Mouse (Mus musculus) skeletal muscle tissue, adult 2 months (tissue): ENCODE results near the gene Ssbp4.

Source experiments
- DNase-seq: peaks from one replicate; pipeline ENCODE4 v3.0.0-alpha.2; 2012; ENCODE audit warnings: low read depth, low spot score

The Ssbp4 gene

DNA sequence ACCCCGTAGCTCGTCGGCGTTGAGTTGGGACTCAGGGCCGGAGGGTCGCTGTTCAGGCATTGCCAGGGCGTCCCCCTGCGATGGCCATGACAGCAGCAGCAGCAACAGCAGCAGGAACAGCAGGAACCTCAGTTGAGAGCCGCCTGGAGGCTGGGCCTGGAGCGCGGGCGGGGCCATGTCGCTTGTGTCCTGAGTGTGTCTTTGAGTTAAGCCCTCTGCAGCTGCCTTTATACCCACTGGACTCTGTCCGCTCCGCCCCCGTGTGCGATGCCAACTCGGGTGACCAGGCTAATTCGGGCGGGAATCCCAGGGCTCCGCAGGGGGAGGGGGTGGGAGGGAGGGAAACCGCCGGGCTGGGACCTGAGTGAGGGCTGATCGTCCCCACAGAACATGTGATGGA lies 22.8 kb upstream of the Ssbp4 start:
- DNase-seq, result no peak

DNA sequence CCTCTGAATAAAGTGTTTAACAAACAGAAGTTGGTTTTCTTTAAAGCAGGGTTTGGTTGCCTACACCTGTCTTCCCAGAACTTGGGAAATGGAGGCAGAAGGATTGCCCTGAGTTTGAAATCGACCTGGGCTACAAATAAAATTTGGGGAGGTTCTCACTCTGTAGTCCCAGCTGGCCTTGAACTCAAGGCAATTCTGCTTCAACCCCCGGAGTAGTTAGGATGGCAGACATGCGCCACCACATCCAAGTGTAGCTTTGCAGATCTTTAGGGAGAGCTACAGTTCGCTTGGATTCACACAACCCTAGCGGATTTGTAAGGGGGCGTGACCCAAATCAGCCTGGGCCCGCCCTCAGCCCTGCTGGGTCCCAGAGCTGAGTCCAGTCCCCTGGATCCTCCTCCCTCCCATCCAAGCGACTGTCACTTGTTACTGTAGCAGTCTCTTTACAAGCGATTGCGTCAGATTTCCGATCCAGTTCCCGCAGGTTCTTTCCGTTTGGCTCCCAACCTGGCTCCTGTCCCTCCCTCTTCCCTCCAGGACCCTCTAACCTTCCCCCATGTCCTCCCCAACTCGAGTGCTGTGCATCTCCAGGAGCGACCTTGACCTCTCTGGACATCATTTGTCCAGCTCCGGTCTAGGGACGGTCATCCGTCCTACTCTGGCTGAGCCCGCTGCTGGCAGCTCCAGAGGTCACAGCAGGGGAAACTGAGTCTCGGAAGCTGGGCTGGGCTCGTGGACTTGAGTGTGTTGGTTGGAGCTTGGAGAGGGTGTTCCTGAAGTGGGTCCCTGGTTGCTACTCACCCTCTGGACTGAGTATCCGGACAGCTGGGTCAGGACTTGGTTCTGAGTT lies 22.1 kb upstream of the Ssbp4 start:
- no peak for DNase-seq

DNA sequence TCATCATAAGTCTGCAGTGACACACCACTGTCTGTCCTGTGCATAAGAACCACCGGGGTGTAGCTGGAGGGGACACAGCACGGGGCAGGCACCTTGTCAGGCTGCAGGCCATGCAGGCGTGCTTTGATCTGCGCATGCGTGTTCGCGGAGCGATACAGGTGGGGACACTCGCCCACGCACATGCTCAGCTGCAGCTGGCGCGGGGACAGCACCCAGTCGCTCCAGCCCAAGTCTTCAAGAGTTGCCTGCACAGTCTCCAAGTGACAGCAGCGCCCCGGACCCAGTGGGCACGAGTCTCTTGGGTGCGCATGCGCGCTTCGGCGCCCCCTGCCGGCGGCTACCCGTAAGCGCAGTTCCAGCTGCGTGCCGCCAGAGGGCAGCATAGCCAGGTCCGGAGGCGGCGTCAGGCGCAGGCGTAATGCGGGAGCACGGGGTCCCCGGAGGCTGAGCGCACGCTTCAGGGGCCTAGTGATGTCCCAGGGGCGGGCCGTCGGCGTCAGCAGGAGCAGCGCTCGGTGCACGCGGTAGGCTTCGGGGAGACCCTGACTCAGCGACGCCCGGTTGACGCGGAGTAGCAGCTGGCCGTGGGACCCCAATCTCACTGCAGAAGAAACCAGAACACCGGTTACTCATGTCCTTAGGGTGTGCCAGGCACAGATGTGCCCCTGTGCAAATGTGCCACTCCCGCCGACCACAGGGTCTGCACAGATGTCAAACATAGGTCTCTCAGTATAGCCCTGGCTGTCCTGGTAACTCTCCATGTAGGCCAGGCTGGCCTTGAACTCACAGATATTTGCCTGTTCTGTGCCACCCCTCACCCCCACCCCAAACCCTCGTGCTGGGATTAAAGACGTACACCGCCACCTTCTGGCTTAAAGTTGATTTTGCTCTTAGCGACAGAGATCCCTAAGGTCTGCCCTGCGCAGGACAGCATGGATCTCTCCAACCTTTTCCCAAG lies 21.2 kb upstream of the Ssbp4 start:
- DNase-seq, result peak; percentile 95

DNA sequence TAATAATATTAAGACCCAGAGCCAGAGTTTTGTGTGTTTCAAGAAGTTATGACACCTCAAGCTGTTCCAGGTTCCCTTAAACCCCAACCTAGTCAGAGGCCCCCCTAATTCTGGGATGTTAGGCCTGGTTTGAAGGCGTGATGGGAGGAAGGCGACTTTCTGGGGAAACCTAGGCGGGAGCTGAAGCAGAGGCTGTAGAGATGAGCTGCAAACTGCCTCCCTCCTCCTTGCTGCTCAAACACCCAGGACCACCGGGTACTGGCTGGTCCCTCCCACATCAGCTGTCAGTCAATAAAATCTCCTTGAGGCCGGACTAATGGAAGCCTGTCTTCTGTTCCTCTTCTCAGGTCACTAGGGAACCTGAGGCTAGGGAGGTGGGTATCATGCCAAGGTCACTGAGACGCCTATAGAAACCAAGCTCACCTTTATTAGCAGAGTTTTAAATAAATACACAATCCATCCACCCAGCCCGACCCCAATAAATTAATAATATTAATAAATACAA lies 20.4 kb upstream of the Ssbp4 start:
- no peak for DNase-seq

DNA sequence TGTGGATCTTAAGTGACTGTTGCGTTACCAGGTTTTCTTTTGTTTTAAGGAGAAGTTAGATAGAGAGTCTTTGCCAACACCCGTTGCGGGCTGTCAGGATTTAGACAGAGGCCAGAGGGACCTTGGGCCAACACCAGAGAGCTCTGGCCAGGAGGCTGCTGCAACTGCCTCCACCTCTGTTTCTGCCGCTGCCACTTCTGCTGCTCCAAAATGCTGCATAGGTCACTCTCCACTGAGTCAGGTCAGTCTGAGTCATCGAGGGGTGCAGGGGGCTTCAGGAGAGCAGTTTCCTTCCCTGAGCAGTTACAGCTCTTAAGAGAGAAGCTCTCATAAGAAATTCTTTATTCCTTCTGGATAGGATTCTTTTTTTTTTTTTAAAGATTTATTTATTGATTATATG lies 18.4 kb upstream of the Ssbp4 start:
- DNase-seq, result no peak

DNA sequence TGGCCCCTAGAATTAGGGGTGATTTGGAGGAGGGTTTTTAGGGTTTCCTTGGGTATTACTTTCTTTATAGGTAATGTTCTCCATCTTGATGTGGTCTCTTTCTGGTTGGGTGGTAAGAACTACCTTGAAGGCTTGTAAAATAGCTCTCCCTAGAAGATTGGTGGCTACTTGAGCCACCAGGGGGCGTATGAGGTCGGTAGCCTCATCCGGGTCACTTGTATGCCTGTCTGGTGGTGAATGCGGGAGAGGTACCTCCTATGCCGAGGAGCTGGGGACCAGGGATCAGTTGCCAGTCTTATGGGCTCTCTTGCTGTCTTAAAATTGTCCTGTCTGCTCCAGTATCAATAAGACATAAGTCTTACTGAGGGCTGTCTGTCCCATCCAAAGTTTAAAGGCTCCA lies 16.4 kb upstream of the Ssbp4 start:
- no peak for DNase-seq

DNA sequence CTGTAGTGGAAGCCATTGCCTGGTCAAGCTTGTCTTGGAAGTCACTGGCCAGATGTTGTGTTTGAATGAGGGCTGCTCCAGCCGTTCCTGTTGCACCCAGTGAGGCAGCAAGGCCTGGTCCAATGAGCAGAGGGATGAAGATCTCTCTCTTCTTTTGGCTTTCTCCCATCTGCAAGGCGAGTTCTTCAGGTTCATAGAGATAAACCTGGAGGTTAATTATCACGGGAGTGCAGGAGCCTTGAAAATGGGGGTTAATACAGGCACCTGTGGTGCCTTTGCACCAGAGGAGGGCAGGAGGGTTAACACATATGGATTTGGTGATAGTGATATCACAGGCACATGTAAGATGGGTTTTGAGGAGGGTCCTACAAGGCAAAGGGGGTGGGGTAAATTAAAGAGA lies 13.5 kb upstream of the Ssbp4 start:
- no peak for DNase-seq

DNA sequence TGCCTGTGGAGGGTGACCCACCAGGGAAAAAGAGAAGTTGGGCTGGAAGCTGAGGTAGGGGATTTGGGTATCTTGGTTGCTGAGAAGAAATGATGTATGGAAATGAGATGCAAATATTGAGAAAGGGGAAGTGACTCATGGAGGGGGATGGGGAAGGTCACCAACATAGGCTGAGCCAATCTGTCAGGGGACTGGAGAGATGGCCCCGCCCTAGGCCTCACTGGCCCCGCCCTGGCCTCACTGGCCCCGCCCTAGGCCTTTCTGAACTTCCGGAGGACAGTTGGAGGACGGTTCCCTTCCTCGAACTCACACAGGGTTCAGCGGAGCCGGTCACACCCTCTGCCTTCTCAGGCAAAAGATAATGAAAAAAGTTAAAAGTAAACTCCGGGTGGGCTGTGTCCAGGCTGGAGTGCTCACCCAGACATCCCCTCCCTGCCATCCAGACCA lies 10.2 kb upstream of the Ssbp4 start:
- DNase-seq, result no peak

DNA sequence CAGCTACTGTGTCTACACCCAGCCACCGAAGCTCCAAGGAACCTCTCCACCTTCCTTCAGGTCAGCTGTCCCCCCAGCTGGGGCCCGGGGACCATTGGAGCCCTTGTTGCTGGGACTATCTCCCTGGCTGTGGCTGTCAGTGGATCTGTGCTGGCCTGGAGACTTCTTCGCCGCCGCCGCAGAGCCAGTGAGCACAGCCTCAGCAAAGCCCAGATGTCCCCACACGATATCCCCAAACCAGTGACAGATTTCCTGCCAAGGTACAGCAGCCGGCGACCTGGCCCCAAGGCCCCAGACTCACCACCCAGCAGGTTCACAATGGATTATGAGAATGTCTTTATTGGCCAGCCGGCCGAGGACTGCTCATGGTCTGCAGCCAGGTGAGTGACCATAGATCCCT lies 9.3 kb upstream of the Ssbp4 start:
- no peak for DNase-seq

DNA sequence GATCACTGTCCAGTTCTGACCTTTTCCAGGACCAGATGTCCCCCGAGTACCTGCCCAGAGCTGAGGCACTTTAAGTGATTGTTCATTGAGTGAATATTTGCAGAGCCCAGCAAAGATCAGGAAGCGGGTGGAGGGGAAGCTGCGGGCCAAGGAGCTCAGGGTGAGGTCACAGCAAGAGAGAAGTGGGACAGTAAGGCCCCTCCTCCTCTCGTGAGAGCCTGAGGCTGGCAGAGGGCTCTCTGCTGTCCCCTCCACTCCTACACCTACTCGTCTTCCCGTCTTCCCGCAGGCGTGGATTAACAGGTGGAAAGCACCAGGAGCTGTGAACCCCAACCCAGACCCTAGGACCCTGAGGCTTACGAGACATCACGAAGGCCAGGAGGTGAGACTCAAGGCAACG lies 8.0 kb upstream of the Ssbp4 start:
- DNase-seq, result no peak

DNA sequence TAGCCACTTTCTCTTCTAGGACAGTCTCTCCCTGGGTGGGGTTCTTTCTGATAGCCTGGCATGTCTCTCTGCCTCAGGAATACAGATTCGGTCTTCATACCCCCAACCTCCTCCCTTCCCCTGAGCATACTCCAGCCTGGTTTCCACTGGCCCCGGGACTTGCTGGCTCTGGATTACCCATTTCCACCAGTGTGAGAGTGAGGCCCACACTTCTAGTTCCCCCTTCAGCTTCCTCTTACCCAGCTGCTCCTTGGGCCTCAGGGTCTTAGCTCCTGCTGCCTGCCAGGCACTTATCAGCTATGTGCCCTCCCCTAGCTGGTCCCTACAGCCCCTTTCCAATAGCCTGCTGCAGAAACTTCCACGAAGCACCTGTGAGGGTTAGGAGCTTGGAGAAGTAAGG lies 7.2 kb upstream of the Ssbp4 start, which contains the start of gene Lrrc25:
Lrrc25 (plus strand) TSS at position 262 of the 400 bp plus-strand sequence.
- DNase-seq, result no peak

DNA sequence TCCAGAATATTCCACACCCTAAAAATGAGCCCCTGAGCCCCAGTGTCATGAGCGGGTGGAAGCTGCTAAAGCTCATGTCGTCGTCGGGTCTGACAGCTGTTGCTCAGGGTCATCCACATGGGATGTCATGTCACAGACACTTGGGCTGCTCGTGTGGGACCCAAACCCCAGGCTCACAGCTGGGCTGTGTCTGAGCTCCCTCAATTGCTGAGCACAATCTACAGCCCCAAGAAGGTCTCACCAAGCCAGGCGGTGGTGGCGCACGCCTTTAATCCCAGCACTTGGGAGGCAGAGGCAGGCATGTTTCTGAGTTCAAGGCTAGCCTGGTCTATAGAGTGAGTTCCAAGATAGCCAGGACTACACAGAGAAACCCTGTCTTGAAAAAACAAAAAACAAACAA lies 6.6 kb upstream of the Ssbp4 start:
- DNase-seq, result no peak

DNA sequence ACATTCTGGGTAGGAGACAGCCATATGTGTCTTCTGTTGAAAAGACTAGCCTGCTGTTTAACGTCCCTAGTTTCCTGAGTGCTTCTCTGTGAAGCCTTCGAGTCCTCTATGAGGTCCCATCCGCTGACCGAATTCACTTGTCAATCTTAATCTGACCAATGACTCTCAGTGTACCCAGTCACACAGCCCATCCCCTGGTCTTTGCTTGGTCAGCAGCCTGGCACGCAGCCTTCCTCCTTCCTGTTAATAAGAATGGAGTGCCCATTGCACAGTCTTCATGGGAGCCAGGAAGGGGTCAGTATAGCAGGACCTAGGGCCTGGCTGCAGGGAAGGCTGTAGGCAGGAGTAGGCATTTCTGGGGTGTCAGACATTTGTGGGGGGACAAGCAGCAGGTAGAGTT lies 5.8 kb upstream of the Ssbp4 start:
- DNase-seq, result no peak

DNA sequence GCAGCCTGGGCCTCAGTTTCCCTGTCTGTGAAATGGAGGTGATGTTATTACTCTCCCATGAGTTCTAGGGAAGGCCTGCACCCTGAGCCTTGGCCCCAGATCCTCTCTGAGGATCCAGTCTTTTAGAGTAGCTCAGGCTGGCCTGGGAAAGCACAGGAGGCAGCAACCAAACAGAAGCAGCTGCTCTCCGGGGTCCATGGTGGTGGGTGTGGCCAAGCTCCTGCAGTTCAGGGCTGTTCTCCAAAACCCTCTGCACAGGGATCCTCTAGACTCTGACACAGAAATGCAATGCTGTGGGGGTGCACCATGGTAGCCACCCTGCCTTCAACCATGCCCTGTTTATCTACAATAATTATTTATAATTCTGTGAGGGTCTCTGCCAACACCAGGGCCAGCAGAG lies 5.1 kb upstream of the Ssbp4 start:
- DNase-seq, result no peak

DNA sequence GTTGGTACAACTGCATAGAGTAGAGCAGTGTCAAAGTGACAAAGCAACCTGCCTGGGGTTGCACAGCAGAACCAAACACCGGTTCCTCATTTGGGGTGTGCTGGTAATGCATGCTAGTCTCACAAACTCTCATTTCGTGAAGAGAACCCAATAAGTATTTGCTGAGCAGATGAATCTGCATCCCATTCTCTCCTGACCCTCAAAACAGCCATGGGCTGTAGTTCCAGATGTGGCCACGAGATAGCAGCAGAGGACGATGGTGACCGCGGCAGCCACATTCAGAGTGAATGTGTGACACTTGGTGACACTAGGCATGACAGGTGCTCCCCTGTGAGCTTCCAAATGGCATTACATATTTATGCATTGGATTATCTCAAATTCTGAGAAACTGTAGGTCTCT lies 3.2 kb upstream of the Ssbp4 start:
- DNase-seq, result peak; percentile 76

DNA sequence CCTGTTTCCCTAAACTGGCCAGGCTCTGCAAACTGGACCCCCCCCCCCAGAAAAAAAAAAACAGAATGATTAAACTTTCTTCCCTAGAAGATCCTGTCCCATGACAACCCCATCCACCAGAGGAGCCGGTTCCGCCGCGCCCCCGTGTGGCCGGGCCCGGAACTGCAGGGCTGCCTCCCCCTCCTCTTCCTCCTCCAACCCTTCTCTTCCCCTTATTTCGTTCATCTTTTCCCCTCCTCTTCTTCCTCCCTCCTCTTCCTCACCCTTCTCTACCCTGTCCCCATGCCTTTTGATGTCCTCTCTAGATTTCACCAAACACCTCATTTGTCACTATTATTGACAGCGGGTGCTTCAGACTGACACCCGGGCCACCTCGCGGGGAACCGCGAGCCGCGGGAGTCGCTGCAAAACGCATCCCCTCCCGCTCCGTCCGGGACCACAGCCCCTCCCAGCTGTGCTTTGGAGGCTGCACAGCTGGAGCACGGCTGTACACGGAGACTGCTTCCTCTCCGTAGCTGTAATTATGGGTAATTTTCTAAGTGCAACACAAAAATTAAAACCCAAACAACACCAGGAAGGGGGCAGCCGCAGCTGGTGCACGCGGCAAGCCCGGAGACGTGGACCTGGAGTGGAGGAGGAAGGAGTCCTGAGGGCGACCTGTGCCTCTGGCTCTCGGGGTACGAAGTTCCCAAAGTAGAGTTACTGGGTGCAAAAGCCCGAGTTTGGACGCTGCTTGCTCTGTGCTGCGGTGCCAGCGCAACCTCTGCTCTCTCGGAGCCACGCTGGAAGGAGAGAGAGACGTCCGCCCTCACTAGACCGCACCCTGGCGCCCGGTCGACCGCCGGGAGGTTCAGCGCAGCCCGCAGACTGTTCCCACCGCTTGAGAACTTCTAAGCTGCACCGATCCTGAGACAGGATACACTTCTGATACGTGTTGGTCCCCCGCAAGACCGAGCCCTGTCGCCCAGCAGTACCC lies 2.4 kb upstream of the Ssbp4 start:
- DNase-seq, result peak; percentile 74

DNA sequence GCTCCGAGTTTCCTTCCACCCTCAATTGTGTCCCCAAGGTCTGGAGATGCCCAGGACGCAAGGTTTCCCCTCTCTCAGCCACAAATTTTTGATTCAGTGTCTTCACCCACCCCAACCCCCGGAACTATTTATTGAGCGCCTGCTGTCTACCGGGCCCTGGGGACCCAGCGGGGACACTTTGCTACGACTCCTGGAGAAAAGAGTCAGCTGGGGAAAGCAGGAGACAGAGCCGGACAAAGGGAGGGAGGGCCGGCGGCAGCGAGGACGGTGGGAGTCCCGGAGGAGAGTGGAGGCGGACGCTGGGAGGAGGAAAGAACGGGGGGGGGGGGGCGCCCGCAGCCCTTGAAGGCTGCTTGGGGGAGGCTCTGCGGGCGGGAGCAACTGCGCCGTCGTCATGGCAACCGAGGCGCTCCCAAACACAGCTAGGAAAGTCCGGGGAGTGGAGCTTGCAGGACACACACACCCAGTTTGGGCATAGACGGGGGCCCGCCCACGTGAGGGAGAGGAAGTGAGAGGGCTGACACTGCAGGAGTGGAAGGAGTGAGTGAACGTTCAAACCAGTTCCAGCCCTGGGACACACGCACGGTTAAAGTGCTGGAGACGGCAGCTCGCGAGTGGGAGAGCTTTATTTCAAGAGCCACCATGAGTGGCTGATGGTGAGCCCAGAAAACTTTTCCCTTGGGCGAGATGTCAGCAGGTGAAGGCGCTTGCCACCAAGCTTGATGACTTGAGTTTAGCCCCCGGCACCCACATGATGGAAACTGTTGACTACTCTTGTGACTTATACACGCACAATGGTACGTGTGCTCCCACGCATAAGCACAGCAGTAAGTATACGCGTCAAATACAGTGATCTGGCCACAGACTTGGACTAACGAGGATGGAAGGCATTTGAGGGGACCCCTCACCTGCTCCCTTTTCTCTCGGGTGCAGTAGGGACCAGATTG lies 1.4 kb upstream of the Ssbp4 start:
- peak; percentile 98 for DNase-seq

DNA sequence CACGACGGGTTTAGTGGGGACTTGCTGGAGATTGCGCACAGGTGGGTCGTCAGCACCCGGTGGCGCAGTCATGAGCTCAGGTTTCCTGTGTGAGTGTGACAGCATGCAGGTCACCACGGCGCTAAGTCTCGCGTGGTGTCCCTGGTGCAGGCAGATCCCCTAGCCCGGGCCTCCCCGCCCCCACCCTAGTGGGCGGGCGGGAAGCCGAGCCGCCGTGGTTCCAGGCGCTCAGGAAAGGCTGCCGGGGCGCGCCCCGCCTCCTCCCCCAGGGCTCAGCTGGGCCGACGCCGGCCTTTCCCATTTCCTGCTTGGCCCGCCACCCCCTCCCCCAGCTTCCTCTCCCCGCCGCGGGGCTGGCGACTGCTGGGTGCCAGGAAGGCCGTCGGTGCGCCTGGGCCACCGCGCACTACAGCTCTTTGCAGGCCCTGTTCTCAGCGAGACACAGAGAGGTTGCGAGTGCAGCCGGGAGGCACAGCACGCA lies 736 bp upstream of the Ssbp4 start:
- peak; percentile 85 for DNase-seq

DNA sequence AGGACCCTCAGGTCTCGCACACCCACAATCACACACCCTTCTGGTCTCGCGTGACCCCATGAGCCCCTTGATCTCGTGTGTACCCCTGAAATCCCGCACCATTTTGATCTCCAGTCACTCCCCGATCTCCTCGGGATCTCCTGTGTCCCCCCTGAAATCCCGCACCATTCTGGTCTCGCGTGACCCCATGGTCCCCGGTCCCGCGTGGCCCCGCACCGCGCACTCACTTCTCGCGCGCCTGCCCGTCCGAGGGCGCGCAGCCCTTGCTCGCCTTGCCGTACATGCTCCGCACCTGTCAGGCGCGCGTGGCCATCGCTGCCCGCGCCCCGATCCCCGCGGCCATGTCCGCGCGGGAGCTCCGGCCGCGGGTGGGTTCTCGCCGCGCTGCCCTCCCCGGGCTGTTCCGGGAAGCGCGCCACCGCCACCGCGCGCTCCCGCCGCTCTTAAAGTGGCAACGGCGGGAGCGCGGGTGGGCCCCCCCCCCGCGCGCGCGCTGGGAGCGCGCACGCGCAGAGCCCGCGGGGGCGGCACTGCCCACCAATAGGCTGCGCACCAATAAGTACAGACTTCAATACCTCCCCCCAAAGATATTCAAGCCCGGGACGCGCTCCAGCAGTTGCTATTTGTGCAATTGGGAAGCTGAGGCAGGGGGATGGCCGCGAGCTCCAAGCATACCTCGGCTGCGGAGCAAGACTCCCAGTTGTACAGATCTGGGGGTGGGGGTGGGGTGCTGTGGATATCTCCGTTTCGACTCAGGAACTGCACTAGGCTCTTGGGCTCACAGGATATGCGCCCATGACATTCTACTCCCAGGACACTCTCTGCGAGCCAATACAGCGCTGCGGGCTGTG lies 549 bp downstream of the Ssbp4 start:
- DNase-seq, result no peak
